Mouse (Mus musculus): ENCODE data around the gene Pou2f2. TPM values are rescaled to one million over a fixed set of nuclear protein-coding genes. Genes with fewer than 3 reads are reported as not detected.

The Pou2f2 gene
- total and polyA plus RNA-seq, 2 experiments from 2014 or later: 6.0 to 21.2 TPM

GRCm38 (mm10) chr7:25210482-25210881 is 31.0 kb upstream of the Pou2f2 start:
- no peak for TF ChIP-seq CTCF (IDR thresholded peaks at IDR 0.05; ENCODE audit: low read depth)

GRCm38 (mm10) chr7:25209161-25209622 is 29.7 kb upstream of the Pou2f2 start:
- H3K4me2 ChIP-seq (ENCODE audit: low read depth): no peak overlapping the region
- DNase-seq: no peak
- no peaks in the 10 kb centered on the region for H3K27me3 ChIP-seq (ENCODE audit: insufficient read depth, low read length)
- peaks cover 50% of the 10 kb centered on the region for H3K36me3 ChIP-seq (ENCODE audit: insufficient read depth)
- H3K27ac ChIP-seq (ENCODE audit: low read depth, low read length): no peak overlapping the region
- 82% methylated on average over 3 of the region's 3 CpGs for WGBS
- no peak for ATAC-seq
- H3K4me1 ChIP-seq (ENCODE audit: insufficient read depth): no peaks in the 10 kb centered on the region
- no peak for TF ChIP-seq CTCF (IDR thresholded peaks at IDR 0.05; ENCODE audit: low read depth)
- no peaks in the 10 kb centered on the region for H3K9me3 ChIP-seq (ENCODE audit: low read length)
- H3K9ac ChIP-seq: no peak overlapping the region
- no peak overlapping the region for H3K4me3 ChIP-seq (ENCODE audit: low read depth, low read length)

More at GRCm38 (mm10) chr7:25210482-25210881, 31.0 kb upstream of the Pou2f2 start:
- Histone ChIP-seq H3K4me1 (ENCODE audit: insufficient read depth) (no peaks in the 10 kb centered on the region), H3K4me2 (ENCODE audit: low read depth) (no peak overlapping the region), H3K27me3 (ENCODE audit: insufficient read depth, low read length) (no peaks in the 10 kb centered on the region), H3K27ac (ENCODE audit: low read depth, low read length) (no peak overlapping the region), H3K9ac (no peak overlapping the region), H3K36me3 (ENCODE audit: insufficient read depth) (peaks cover 52% of the 10 kb centered on the region), H3K9me3 (ENCODE audit: low read length) (no peaks in the 10 kb centered on the region), H3K4me3 (ENCODE audit: low read depth, low read length) (no peak overlapping the region)
- 85% methylated on average over 4 of the region's 4 CpGs for WGBS
- DNase-seq: no peak
- ATAC-seq: no peak

GRCm38 (mm10) chr7:25206094-25206830 is 26.7 kb upstream of the Pou2f2 start:
- no peaks in the 10 kb centered on the region for H3K9me3 ChIP-seq (ENCODE audit: low read length)
- DNase-seq (no peak), ATAC-seq (no peak)
- peaks cover 68% of the 10 kb centered on the region for H3K36me3 ChIP-seq (ENCODE audit: insufficient read depth)
- H3K27me3 ChIP-seq (ENCODE audit: insufficient read depth, low read length): no peaks in the 10 kb centered on the region
- no peak for TF ChIP-seq CTCF (IDR thresholded peaks at IDR 0.05; ENCODE audit: low read depth)
- 89% methylated on average over 16 of the region's 16 CpGs for WGBS
- no peak overlapping the region for H3K9ac ChIP-seq
- no peaks in the 10 kb centered on the region for H3K4me1 ChIP-seq (ENCODE audit: insufficient read depth)
- no peak overlapping the region for H3K27ac ChIP-seq (ENCODE audit: low read depth, low read length)
- no peak overlapping the region for H3K4me3 ChIP-seq (ENCODE audit: low read depth, low read length)
- no peak overlapping the region for H3K4me2 ChIP-seq (ENCODE audit: low read depth)

- Histone ChIP-seq H3K9ac (no peak overlapping the region), H3K27ac (ENCODE audit: low read depth, low read length) (no peak overlapping the region), H3K9me3 (ENCODE audit: low read length) (no peaks in the 10 kb centered on the region), H3K36me3 (ENCODE audit: insufficient read depth) (peaks cover 61% of the 10 kb centered on the region), H3K27me3 (ENCODE audit: insufficient read depth, low read length) (no peaks in the 10 kb centered on the region), H3K4me2 (ENCODE audit: low read depth) (no peak overlapping the region), H3K4me1 (ENCODE audit: insufficient read depth) (no peaks in the 10 kb centered on the region), H3K4me3 (ENCODE audit: low read depth, low read length) (no peak overlapping the region)
- DNase-seq (no peak), ATAC-seq (no peak)
- TF ChIP-seq CTCF (IDR thresholded peaks at IDR 0.05; ENCODE audit: low read depth): no peak
- WGBS: 88% methylated on average over 16 of the region's 16 CpGs
Observed at GRCm38 (mm10) chr7:25205355-25206093, 26.0 kb upstream of the Pou2f2 start.

- no peak for TF ChIP-seq CTCF (IDR thresholded peaks at IDR 0.05; ENCODE audit: low read depth)
- H3K9me3 ChIP-seq (ENCODE audit: low read length): no peaks in the 10 kb centered on the region
- H3K4me3 ChIP-seq (ENCODE audit: low read depth, low read length): no peak overlapping the region
- no peaks in the 10 kb centered on the region for H3K4me1 ChIP-seq (ENCODE audit: insufficient read depth)
- peaks cover 44% of the 10 kb centered on the region for H3K36me3 ChIP-seq (ENCODE audit: insufficient read depth)
- H3K9ac ChIP-seq: no peak overlapping the region
- H3K27ac ChIP-seq (ENCODE audit: low read depth, low read length): no peak overlapping the region
- no peaks in the 10 kb centered on the region for H3K27me3 ChIP-seq (ENCODE audit: insufficient read depth, low read length)
- WGBS: 92% methylated on average over 20 of the region's 20 CpGs
- DNase-seq (no peak), ATAC-seq (no peak)
- no peak overlapping the region for H3K4me2 ChIP-seq (ENCODE audit: low read depth)
Observed at GRCm38 (mm10) chr7:25203624-25204023, 24.1 kb upstream of the Pou2f2 start.

- ATAC-seq (no peak), DNase-seq (no peak)
- Histone ChIP-seq H3K4me1 (ENCODE audit: insufficient read depth) (no peaks in the 10 kb centered on the region), H3K9ac (no peak overlapping the region), H3K27ac (ENCODE audit: low read depth, low read length) (no peak overlapping the region), H3K27me3 (ENCODE audit: insufficient read depth, low read length) (no peaks in the 10 kb centered on the region), H3K36me3 (ENCODE audit: insufficient read depth) (peaks cover 7% of the 10 kb centered on the region), H3K4me3 (ENCODE audit: low read depth, low read length) (no peak overlapping the region), H3K4me2 (ENCODE audit: low read depth) (no peak overlapping the region), H3K9me3 (ENCODE audit: low read length) (no peaks in the 10 kb centered on the region)
- 56% methylated on average over 10 of the region's 10 CpGs for WGBS
- no peak for TF ChIP-seq CTCF (IDR thresholded peaks at IDR 0.05; ENCODE audit: low read depth)
Observed at GRCm38 (mm10) chr7:25197384-25198018, 18.0 kb upstream of the Pou2f2 start.

GRCm38 (mm10) chr7:25196107-25196506 is 16.6 kb upstream of the Pou2f2 start:
- ATAC-seq: no peak
- no peaks in the 10 kb centered on the region for H3K4me1 ChIP-seq (ENCODE audit: insufficient read depth)
- no peak for DNase-seq
- H3K4me2 ChIP-seq (ENCODE audit: low read depth): no peak overlapping the region
- no peaks in the 10 kb centered on the region for H3K36me3 ChIP-seq (ENCODE audit: insufficient read depth)
- H3K27me3 ChIP-seq (ENCODE audit: insufficient read depth, low read length): no peaks in the 10 kb centered on the region
- TF ChIP-seq CTCF (IDR thresholded peaks at IDR 0.05; ENCODE audit: low read depth): no peak
- 88% methylated on average over 9 of the region's 9 CpGs for WGBS
- no peak overlapping the region for H3K4me3 ChIP-seq (ENCODE audit: low read depth, low read length)
- no peak overlapping the region for H3K9ac ChIP-seq
- no peak overlapping the region for H3K27ac ChIP-seq (ENCODE audit: low read depth, low read length)
- no peaks in the 10 kb centered on the region for H3K9me3 ChIP-seq (ENCODE audit: low read length)
